Mouse (Mus musculus) liver, adult 2 months (tissue): ENCODE results near the gene Gm20388.
A peak's percentile ranks its signal among the peaks of the same experiment; 100 is the strongest.

Experiments used
- CTCF ChIP-seq: fragments of 200-500 bp; IDR thresholded peaks from 2 replicates; pipeline ENCODE4 v1.5.1; 2011; ENCODE audit warnings: low read depth, low read length, control low read depth
- POLR2A ChIP-seq: fragments of 200-500 bp; IDR thresholded peaks from 2 replicates; pipeline ENCODE4 v1.6.1; 2011; ENCODE audit warnings: low read length, control low read depth; ENCODE audit not compliant: insufficient read depth; ENCODE audit errors: extremely low read depth

GRCm38 (mm10) chr8:120179027-120179431, 268.4 kb downstream of the Gm20388 start:
- TF ChIP-seq CTCF (peak; percentile 95), POLR2A (no peak)
